Mouse (Mus musculus): Measurements from ENCODE around the gene Serinc2. TPM values are rescaled to one million over a fixed set of nuclear protein-coding genes. Genes with fewer than 3 reads are reported as not detected.
"Not testable (repeated sequence)": the region's sequence is repeated elsewhere in the genome, so short reads cannot be mapped to it uniquely, and the experiment has no call there.

The Serinc2 gene
- polyA plus RNA-seq, 1 experiment from 2014 or later: 101 TPM

DNA sequence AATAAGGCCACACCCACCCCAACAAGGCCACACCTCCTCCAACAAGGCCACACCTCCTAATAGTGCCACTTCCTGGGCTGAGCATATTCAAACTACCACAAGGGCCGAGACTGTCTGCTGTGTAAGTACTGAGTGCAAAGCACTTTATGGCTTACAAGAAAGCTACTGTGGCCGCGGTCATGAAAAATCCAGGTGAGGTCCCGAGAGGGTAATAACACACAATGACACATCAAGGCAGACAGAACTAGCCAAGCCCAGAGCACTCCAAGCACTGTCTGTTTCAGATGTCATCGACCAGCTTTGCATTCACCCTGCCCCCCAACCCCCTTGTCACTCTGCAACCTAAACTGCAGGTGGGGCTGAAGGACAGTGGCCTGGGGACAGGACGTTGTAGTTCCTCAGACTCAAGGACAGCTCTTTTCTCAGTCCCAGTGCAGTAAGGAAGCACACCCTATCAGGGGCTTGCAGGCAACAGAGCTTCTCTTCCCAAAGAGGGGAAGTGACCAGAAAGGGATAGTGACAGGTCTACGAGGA is 27.8 kb downstream of the Serinc2 start:
- Histone ChIP-seq H3K4me1 (no peaks in the 10 kb centered on the region), H3K4me2 (no peak overlapping the region), H3K9ac (no peak overlapping the region), H3K4me3 (no peak overlapping the region), H3K27me3 (no peaks in the 10 kb centered on the region), H3K9me3 (replicated peaks) (no peaks in the 10 kb centered on the region), H3K36me3 (ENCODE audit: poor library complexity, severe bottlenecking) (peaks cover 68% of the 10 kb centered on the region), H3K27ac (no peak overlapping the region)
- 49% methylated on average over 7 of the region's 7 CpGs for WGBS
- ATAC-seq: no peak

DNA sequence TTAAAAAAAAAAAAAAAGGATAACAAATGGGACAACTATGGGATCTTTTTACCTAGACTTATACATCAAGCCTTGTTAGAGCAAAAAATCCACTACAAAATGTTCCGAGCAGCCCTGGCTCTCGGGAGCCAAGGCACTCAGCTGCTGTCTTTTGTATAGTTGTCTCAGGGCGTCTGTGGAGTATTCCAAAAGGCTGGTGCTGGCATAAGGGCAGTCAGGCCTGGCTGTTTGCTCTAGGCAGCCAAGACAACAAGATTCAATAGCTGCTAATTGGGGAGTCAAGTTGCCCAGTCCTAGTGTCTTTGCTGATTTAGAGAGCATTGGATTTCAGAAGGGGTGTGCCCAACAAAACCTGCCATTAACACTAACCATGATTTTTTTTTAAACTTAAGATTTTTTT is 30.4 kb downstream of the Serinc2 start:
- Histone ChIP-seq H3K36me3 (ENCODE audit: poor library complexity, severe bottlenecking) (peaks cover 42% of the 10 kb centered on the region), H3K4me2 (no peak overlapping the region), H3K4me3 (no peak overlapping the region), H3K27me3 (no peaks in the 10 kb centered on the region), H3K27ac (no peak overlapping the region), H3K4me1 (no peaks in the 10 kb centered on the region), H3K9ac (no peak overlapping the region), H3K9me3 (replicated peaks) (no peaks in the 10 kb centered on the region)
- WGBS: 46% methylated on average over 3 of the region's 3 CpGs
- no peak for ATAC-seq

DNA sequence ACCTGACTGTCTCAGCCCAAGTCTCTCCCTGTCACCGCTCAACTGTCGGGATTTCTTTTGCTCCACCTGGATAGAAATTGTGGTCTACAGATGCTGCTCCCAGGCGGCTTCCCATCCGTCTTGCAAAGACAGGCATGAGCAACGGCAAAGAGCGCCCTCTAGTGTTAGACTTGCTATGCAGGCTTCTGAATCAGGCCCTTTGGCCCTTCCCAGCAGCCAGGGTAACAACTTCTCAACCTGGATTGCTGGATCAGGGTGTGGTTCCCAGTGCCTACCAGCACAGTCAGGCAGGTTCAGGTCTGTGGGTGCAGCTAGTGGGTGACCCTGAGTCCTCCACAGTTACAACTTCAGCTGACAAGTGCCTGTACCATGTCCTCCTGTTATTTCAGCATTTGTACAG is 32.9 kb downstream of the Serinc2 start:
- no peaks in the 10 kb centered on the region for H3K27me3 ChIP-seq
- no peak overlapping the region for H3K27ac ChIP-seq
- no peaks in the 10 kb centered on the region for H3K4me1 ChIP-seq
- 3% methylated on average over 6 of the region's 6 CpGs for WGBS
- peak; percentile 33; the same call in 1 of the 2 replicates for ATAC-seq
- no peak overlapping the region for H3K4me2 ChIP-seq
- no peak overlapping the region; the same call in 1 of the 2 replicates for H3K9ac ChIP-seq
- H3K4me3 ChIP-seq: no peak overlapping the region
- no peaks in the 10 kb centered on the region for H3K9me3 ChIP-seq (replicated peaks)
- H3K36me3 ChIP-seq (ENCODE audit: poor library complexity, severe bottlenecking): peaks cover 17% of the 10 kb centered on the region

DNA sequence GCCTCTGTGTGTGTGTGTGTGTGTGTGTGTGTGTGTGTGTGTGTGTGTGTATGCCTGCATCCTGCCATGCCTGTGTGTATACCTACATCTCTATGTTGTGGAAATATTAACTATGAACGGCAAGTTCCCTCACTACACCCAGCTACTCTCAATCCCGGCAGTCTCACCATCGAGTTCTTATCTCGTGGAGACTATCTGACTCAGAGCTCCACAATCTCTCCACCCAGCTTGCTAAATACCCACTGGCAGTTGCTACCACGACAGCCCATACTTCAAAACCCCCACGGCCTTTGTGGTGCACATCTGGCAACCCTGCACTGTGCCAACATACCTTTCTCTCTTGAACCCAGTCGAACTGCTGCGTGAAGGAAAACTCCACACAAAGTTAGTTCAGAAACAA is 34.3 kb downstream of the Serinc2 start:
- no peaks in the 10 kb centered on the region for H3K9me3 ChIP-seq (replicated peaks)
- H3K27ac ChIP-seq: no peak overlapping the region
- no peak overlapping the region for H3K9ac ChIP-seq
- no peak for ATAC-seq
- H3K36me3 ChIP-seq (ENCODE audit: poor library complexity, severe bottlenecking): peaks cover 3% of the 10 kb centered on the region; the same call in 1 of the 2 replicates
- H3K4me2 ChIP-seq: no peak overlapping the region
- no peaks in the 10 kb centered on the region for H3K4me1 ChIP-seq
- WGBS: 83% methylated on average over 8 of the region's 8 CpGs
- no peak overlapping the region for H3K4me3 ChIP-seq
- no peaks in the 10 kb centered on the region for H3K27me3 ChIP-seq

DNA sequence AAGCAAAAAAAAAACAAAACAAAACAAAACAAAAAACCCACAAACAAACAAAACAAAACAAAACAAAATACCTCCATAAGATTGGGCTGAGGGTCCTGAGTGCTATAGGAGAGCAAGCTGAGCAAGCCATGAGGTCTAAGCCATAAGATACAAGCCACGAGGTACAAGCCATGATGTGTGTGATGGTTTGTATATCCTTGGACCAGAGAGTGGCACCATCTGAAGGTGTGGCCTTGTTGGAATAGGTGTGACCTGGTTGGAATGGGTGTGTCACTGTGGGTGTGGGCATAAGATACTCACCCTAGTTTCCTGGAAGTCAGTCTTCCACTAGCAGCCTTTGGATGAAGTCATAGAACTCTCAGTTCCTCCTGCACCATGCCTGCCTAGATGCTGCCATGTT is 35.4 kb downstream of the Serinc2 start:
- not testable (repeated sequence) for H3K27ac ChIP-seq; H3K4me2 ChIP-seq; H3K27me3 ChIP-seq; H3K4me3 ChIP-seq; H3K36me3 ChIP-seq (ENCODE audit: poor library complexity, severe bottlenecking); H3K4me1 ChIP-seq; H3K9me3 ChIP-seq (replicated peaks); ATAC-seq; H3K9ac ChIP-seq
- 73% methylated on average over 1 of the region's 1 CpGs for WGBS

DNA sequence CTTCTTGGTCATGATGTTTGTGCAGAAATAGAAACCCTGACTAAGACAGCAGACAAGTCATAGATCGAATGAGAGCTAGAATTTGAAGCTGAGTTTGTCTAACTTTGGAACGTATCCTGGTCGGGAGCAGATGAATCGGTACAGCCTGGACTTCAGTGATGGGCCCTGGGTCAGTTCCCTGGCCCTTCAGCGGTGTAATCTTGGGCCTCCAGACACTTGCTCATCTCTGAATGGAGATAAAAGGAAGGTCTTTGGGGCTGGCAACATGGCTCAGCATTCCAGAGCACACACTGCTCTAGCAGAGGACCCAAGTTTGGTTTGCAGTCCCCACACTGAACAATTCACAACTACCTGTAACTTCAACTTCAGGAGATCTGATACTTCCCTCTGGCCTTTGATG is 36.0 kb downstream of the Serinc2 start:
- WGBS: 94% methylated on average over 5 of the region's 5 CpGs
- no peaks in the 10 kb centered on the region for H3K4me1 ChIP-seq

DNA sequence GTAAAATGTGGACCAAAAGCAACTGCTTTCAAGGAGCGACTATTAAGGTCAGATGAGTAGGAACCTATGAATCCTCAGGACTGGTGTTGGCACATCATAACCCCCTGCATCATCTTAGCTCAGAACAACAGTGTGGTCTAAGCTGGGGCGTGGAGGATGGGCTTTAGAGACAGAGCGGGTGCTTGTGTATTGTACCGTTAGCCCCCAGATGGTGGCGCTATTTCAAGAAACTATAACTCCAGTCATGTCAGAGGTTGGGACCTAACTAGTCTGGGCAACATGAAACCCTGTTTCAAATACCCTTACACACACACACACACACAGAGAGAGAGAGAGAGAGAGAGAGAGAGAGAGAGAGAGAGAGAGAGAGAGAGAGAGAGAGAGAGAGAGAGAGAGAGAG is 38.3 kb downstream of the Serinc2 start:
- WGBS: 36% methylated on average over 5 of the region's 5 CpGs
- Histone ChIP-seq H3K36me3 (ENCODE audit: poor library complexity, severe bottlenecking) (no peaks in the 10 kb centered on the region), H3K4me3 (no peak overlapping the region), H3K4me2 (no peak overlapping the region), H3K27ac (no peak overlapping the region), H3K9me3 (replicated peaks) (no peaks in the 10 kb centered on the region), H3K27me3 (no peaks in the 10 kb centered on the region), H3K4me1 (no peaks in the 10 kb centered on the region), H3K9ac (no peak overlapping the region)
- no peak for ATAC-seq

More for the DNA sequence above, 36.0 kb downstream of the Serinc2 start:
- Histone ChIP-seq H3K36me3 (ENCODE audit: poor library complexity, severe bottlenecking) (no peaks in the 10 kb centered on the region), H3K4me2 (no peak overlapping the region), H3K9ac (no peak overlapping the region), H3K4me3 (no peak overlapping the region), H3K27ac (no peak overlapping the region), H3K27me3 (no peaks in the 10 kb centered on the region), H3K9me3 (replicated peaks) (no peaks in the 10 kb centered on the region)
- ATAC-seq: no peak

DNA sequence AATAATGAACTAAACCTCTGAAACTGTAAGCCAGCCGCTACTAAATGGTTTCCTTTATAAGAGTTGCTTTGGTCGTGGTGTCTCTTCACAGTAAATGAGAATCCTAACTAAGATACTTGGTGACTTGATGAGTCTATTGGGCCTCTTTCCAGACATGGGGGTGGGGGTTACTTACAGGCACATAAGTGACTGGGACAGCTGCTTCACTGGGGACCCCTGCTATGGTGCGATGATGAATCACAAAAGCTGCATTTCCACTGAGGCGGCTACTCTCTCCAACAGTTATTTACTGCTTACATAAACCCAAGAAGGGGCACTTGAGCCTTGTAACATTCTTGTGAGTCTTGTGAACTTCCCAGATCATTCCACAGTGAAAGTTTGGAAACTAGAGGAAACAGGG is 41.4 kb downstream of the Serinc2 start:
- Histone ChIP-seq H3K4me2 (no peak overlapping the region), H3K4me1 (no peaks in the 10 kb centered on the region), H3K9me3 (replicated peaks) (no peaks in the 10 kb centered on the region), H3K9ac (no peak overlapping the region), H3K36me3 (ENCODE audit: poor library complexity, severe bottlenecking) (no peaks in the 10 kb centered on the region), H3K4me3 (no peak overlapping the region), H3K27me3 (no peaks in the 10 kb centered on the region), H3K27ac (no peak overlapping the region)
- no peak for ATAC-seq
- 81% methylated on average over 4 of the region's 4 CpGs for WGBS

DNA sequence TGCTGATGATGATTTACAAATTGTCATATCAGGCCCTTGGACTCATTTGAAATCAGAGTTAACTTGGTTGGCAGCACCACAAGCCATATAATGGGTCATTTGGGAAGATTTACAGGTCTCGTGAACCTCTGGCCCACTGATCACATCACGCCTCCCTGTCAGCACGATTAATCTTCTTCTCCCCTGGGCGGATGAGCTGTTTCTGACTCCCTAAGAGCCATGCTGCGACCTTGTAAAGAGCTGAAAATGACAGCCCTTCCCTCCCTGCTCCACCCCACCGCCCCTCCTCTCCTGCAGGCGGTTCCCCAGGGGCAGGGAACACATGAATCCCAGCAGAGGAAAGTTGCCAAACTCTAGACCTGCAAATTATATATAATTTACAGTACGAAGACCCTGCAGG is 42.6 kb downstream of the Serinc2 start:
- no peaks in the 10 kb centered on the region for H3K36me3 ChIP-seq (ENCODE audit: poor library complexity, severe bottlenecking)
- no peaks in the 10 kb centered on the region for H3K9me3 ChIP-seq (replicated peaks)
- WGBS: 70% methylated on average over 8 of the region's 8 CpGs
- no peak overlapping the region for H3K27ac ChIP-seq
- no peak for ATAC-seq
- H3K27me3 ChIP-seq: no peaks in the 10 kb centered on the region
- H3K4me1 ChIP-seq: no peaks in the 10 kb centered on the region
- H3K4me2 ChIP-seq: no peak overlapping the region
- H3K4me3 ChIP-seq: no peak overlapping the region
- no peak overlapping the region for H3K9ac ChIP-seq

DNA sequence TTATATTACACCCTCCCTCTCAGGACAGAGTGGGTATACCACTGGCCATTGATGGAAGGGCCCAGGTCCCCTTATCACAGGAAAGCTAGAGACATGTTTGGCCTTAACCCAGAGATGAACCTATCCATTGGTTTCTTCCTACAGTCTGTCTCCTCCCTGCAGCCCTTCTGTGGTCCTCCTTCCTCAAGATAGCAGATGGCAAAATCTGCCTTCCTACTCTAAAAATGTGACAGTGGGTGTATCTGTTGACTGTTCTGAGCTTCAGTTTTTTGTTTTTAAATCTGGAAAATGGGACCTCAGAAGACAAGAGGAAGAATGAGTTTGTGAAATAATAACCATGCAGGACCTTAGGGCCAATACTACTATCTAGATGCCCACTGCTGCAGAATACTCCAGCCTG is 54.9 kb downstream of the Serinc2 start:
- Histone ChIP-seq H3K27me3 (no peaks in the 10 kb centered on the region), H3K27ac (no peak overlapping the region)

DNA sequence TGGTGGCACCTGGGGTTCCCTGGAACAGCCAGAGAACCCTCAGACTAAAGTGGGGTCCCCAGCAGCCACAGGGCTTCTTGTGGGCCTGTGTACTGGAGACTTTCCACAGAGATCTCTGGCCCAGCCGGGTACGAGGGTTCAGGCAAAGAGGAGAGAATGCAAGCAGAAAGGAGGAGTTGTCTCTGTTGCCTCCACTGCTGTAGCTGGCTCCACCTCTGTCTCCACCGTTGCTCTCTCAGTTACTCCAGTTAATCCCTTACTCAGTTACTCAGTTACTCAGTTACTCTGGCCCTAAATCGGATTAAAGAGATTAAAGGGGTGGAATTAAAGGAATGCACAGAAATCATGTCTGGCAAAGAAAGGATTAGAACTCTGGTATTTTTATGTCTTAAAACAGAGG is 56.8 kb downstream of the Serinc2 start, which contains the start of gene Gm853:
TSS of gene Gm853 (minus strand) at position 223 of the 400 bp plus-strand sequence.
- no peaks in the 10 kb centered on the region for H3K4me1 ChIP-seq
- no peak within 1 kb of the TSS for H3K4me2 ChIP-seq
- no peak within 1 kb of the TSS for H3K4me3 ChIP-seq
- WGBS: 52% methylated on average over 4 of the region's 4 CpGs
- no peak within 1 kb of the TSS for H3K27ac ChIP-seq
- H3K9me3 ChIP-seq (replicated peaks): no peaks in the 10 kb centered on the region
- ATAC-seq: no peak
- no peaks in the 10 kb centered on the region for H3K36me3 ChIP-seq (ENCODE audit: poor library complexity, severe bottlenecking)
- H3K27me3 ChIP-seq: no peaks in the 10 kb centered on the region
- no peak within 1 kb of the TSS for H3K9ac ChIP-seq

More for the DNA sequence above, 54.9 kb downstream of the Serinc2 start:
- H3K36me3 ChIP-seq (ENCODE audit: poor library complexity, severe bottlenecking): no peaks in the 10 kb centered on the region
- no peaks in the 10 kb centered on the region for H3K9me3 ChIP-seq (replicated peaks)
- H3K9ac ChIP-seq: no peak overlapping the region
- no peak for ATAC-seq
- H3K4me2 ChIP-seq: no peak overlapping the region
- H3K4me3 ChIP-seq: no peak overlapping the region
- no peaks in the 10 kb centered on the region for H3K4me1 ChIP-seq

DNA sequence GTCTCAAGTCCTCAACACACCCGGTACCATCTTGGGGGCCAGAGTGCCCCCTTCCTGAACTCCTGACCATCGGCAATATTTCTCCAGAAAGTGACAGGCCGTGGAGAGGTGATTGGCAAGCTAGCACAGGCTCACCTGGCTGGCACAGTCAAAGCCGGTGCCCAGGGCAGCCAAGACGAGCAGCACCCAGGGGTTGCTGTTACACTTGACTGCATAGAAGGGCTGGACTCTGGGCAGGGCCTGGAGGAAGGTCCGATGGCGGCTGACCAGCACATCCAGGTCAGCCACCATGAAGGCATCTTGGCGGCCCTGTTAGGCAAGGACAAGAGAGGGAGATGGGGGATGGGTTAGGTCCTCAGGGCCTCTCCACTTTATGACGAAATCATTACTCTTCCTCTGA is 58.8 kb downstream of the Serinc2 start:
- Histone ChIP-seq H3K9ac (no peak overlapping the region), H3K27ac (no peak overlapping the region), H3K27me3 (no peaks in the 10 kb centered on the region), H3K4me1 (no peaks in the 10 kb centered on the region), H3K4me2 (no peak overlapping the region), H3K36me3 (ENCODE audit: poor library complexity, severe bottlenecking) (no peaks in the 10 kb centered on the region), H3K9me3 (replicated peaks) (no peaks in the 10 kb centered on the region), H3K4me3 (no peak overlapping the region)
- 78% methylated on average over 9 of the region's 9 CpGs for WGBS
- no peak for ATAC-seq

DNA sequence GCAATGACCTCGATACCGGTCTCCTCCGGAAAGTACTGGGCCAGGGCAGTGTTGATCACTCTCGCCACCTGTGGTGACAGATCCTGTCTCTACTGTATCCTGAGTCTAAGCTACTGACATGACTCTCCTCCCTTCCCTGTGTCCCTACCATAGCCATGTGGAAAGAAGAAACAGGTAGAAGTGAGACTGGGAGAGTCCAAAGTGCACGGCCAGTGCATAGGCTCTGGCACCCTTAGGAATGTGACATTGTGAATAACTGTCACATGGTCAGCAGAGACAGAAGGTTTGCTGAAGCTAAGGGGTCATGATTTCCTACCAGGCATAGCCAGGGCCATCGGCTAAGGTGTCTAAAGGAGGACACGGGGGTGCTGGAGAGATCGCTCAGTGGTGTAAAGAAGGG is 63.6 kb downstream of the Serinc2 start:
- WGBS: 90% methylated on average over 8 of the region's 8 CpGs
- Histone ChIP-seq H3K9ac (no peak overlapping the region), H3K36me3 (ENCODE audit: poor library complexity, severe bottlenecking) (no peaks in the 10 kb centered on the region), H3K27ac (no peak overlapping the region), H3K4me3 (no peak overlapping the region), H3K27me3 (no peaks in the 10 kb centered on the region), H3K9me3 (replicated peaks) (no peaks in the 10 kb centered on the region), H3K4me1 (no peaks in the 10 kb centered on the region), H3K4me2 (no peak overlapping the region)
- ATAC-seq: no peak

Measured in forebrain, embryonic 13.5 days (tissue).